Mouse (Mus musculus) myocyte (in vitro differentiated cells): Measurements from ENCODE around the gene Catip.

Experiments
- REST ChIP-seq: IDR thresholded peaks from one replicate; pipeline ENCODE4 v1.6.1; 2011; ENCODE audit warnings: mild to moderate bottlenecking, control low read depth, moderate library complexity; ENCODE audit not compliant: insufficient read depth, insufficient read length
- TCF3 ChIP-seq: IDR thresholded peaks from one replicate; pipeline ENCODE4 v1.6.1; 2011; ENCODE audit warnings: low read depth, control low read depth; ENCODE audit not compliant: insufficient read length

- TF ChIP-seq REST (no peak), TCF3 (no peak)
These were observed 49.9 kb downstream of the Catip start for GRCm38 (mm10) chr1:74411753-74412325.
